Mouse (Mus musculus) frontal cortex, postnatal 25 days (tissue): Measurements from ENCODE around the gene Rest.
A peak's percentile ranks its signal among the peaks of the same experiment; 100 is the strongest.
"Not testable (repeated sequence)": the region's sequence is repeated elsewhere in the genome, so short reads cannot be mapped to it uniquely, and the experiment has no call there.

ENCODE experiments used
- DNase-seq, 2 experiments: peaks; one replicate each; pipeline ENCODE4 v3.0.0; 2022; ENCODE audit warnings: low spot score in 2 of 2

The Rest gene

GRCm38 (mm10) chr5:77265081-77265670 lies at the start of gene Rest:
Rest (plus strand) TSS chr5:77265491.
- DNase-seq = peak; percentile 15

- DNase-seq = peak; percentile 62 to 65
Observed at GRCm38 (mm10) chr5:77217211-77217610, 48.1 kb upstream of the Rest start.

GRCm38 (mm10) chr5:77217724-77218123 lies 47.6 kb upstream of the Rest start:
- no peak for DNase-seq

GRCm38 (mm10) chr5:77223043-77223975 lies 42.0 kb upstream of the Rest start:
- no peak for DNase-seq

- DNase-seq = no peak
Observed at GRCm38 (mm10) chr5:77228986-77229385, 36.3 kb upstream of the Rest start.

GRCm38 (mm10) chr5:77231863-77232262 lies 33.4 kb upstream of the Rest start:
- DNase-seq = not testable (repeated sequence)

- no peak for DNase-seq
Observed at GRCm38 (mm10) chr5:77234921-77235320, 30.4 kb upstream of the Rest start.

GRCm38 (mm10) chr5:77237104-77237503 lies 28.2 kb upstream of the Rest start:
- no peak for DNase-seq

GRCm38 (mm10) chr5:77244331-77244987 lies 20.8 kb upstream of the Rest start:
- DNase-seq = no peak

- no peak for DNase-seq
Observed at GRCm38 (mm10) chr5:77245463-77245786, 19.9 kb upstream of the Rest start.

GRCm38 (mm10) chr5:77245787-77246671 lies 19.3 kb upstream of the Rest start:
- DNase-seq = no peak

GRCm38 (mm10) chr5:77250083-77250482 lies 15.2 kb upstream of the Rest start:
- no peak for DNase-seq

- no peak for DNase-seq
Observed at GRCm38 (mm10) chr5:77251656-77252055, 13.6 kb upstream of the Rest start.

GRCm38 (mm10) chr5:77252115-77252827 lies 13.0 kb upstream of the Rest start:
- DNase-seq = no peak

GRCm38 (mm10) chr5:77253154-77253553 lies 12.1 kb upstream of the Rest start:
- DNase-seq = no peak

- DNase-seq = no peak
Observed at GRCm38 (mm10) chr5:77254402-77254801, 10.9 kb upstream of the Rest start.

GRCm38 (mm10) chr5:77257603-77258002 lies 7.7 kb upstream of the Rest start:
- no peak for DNase-seq

GRCm38 (mm10) chr5:77259315-77259714 lies 6.0 kb upstream of the Rest start:
- no peak for DNase-seq

GRCm38 (mm10) chr5:77260141-77260540 lies 5.2 kb upstream of the Rest start:
- no peak for DNase-seq

- DNase-seq = no peak
Observed at GRCm38 (mm10) chr5:77261137-77261536, 4.2 kb upstream of the Rest start.

GRCm38 (mm10) chr5:77262105-77262504 lies 3.2 kb upstream of the Rest start:
- no peak for DNase-seq
